Mouse (Mus musculus) spleen, adult 2 months (tissue): Measurements from ENCODE around the gene Gm7075. TPM values are rescaled to one million over a fixed set of nuclear protein-coding genes. Genes with fewer than 3 reads are reported as not detected.

ENCODE experiments used
- DNase-seq, 2 experiments: peaks; one replicate each; pipeline versions ENCODE4 v3.0.0 to v3.0.0-alpha.2; 2012 to 2021; ENCODE audit warnings: low spot score in 2 of 2, low read depth in 1 of 2
- H3K27ac ChIP-seq: fragments of 200-500 bp; 2 replicates; pipeline ENCODE4 v1.5.1; 2012; ENCODE audit warnings: low read length, inconsistent platforms; ENCODE audit not compliant: insufficient read depth
- H3K27me3 ChIP-seq: fragments of 200-500 bp; 2 replicates; pipeline ENCODE4 v1.6.1; 2012; ENCODE audit warnings: mild to moderate bottlenecking, moderate library complexity, low read length, inconsistent platforms; ENCODE audit not compliant: control insufficient read depth, insufficient read depth
- H3K36me3 ChIP-seq: fragments of 200-500 bp; 2 replicates; pipeline ENCODE4 v1.6.1; 2012; ENCODE audit warnings: mild to moderate bottlenecking, low read length, inconsistent platforms; ENCODE audit not compliant: control insufficient read depth, insufficient read depth
- H3K4me1 ChIP-seq: fragments of 200-500 bp; 2 replicates; pipeline ENCODE4 v1.6.1; 2011; ENCODE audit warnings: inconsistent platforms; ENCODE audit not compliant: control insufficient read depth, insufficient read depth, insufficient read length
- H3K4me3 ChIP-seq: fragments of 200-500 bp; 2 replicates; pipeline ENCODE4 v1.5.1; 2011; ENCODE audit warnings: mild to moderate bottlenecking, inconsistent platforms; ENCODE audit not compliant: insufficient read depth, insufficient read length; ENCODE audit errors: extremely low read depth
- CTCF ChIP-seq: fragments of 200-500 bp; IDR thresholded peaks from 2 replicates; pipeline ENCODE4 v1.5.1; 2011; ENCODE audit warnings: mild to moderate bottlenecking, inconsistent platforms; ENCODE audit not compliant: insufficient read depth, insufficient read length, insufficient replicate concordance; ENCODE audit errors: extremely low read depth
- POLR2A ChIP-seq: fragments of 200-500 bp; IDR thresholded peaks from 2 replicates; pipeline ENCODE4 v1.6.1; 2011; ENCODE audit warnings: low read depth, low read length, inconsistent platforms
- WGBS: fragments of 180-500 bp; shearing (Covaris S2); methylation state at CpG from one replicate; pipeline ENCODE4 v1.1.7; 2018; 5-methylcytosine and 5-hydroxymethylcytosine counted together
- polyA plus RNA-seq: library from polyadenylated mRNA; depleted of rRNA; stranded (reverse); fragments of >200 nt; gene quantifications from 2 replicates; pipeline ENCODE4 v1.2.3, GENCODE M21; 2012

Gene Gm7075
- polyA plus RNA-seq, 1 experiment: not detected

DNA sequence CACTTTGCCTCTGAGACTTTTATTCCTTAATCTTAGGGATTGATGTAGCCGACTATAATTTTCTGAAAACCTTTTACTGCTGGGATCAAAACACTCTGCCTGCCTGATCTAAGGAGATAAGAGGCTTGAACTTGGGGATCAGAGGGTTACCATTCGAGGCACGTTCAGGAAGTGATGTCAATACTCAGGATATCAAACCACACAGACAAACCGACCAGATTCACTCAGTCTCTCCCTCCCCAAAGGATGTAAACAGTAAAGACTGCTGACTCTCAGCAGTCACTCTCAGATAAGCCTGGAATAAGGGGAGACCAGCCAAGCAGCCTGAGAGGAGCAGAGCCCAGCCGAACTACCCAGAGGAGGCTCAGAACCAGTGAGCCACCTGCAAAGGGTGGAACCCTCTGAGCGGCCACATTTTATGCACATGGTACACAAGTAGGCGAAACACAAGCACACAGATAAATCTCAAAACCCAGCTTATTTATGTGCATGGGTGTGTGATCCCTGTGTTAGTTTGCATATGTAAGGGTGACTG lies 18.2 kb upstream of the Gm7075 start:
- Histone ChIP-seq H3K4me1 (no peaks in the 10 kb centered on the region), H3K4me3 (no peak overlapping the region), H3K36me3 (no peaks in the 10 kb centered on the region), H3K27me3 (no peaks in the 10 kb centered on the region), H3K27ac (no peak overlapping the region)
- DNase-seq: no peak
- TF ChIP-seq POLR2A: no peak
- TF ChIP-seq CTCF: no peak
- 53% methylated on average over 7 of the region's 7 CpGs for WGBS

DNA sequence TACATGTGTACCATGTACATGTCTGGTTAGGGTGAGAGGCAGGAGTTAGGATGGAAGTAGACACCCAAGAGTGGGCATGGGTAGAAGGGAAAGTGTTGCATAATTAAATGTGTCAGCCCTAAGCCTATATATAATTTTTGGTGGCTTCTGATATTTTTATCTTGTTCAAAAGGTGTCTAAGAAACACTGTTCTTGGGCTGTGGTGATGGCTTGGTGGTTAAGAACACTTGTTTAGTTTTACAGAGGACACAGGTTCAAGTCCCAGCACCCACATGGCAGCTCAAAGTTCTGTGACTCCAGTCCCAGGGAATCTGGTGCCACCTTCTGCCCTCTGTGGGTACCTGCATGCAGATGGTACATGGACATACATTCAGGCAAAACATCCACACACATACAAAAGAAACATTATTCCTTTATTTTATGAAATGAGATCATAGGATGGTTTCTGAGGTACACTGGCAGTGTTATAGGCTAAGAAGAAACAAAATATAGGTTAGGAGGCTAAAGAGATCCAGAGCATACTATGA lies 17.2 kb upstream of the Gm7075 start:
- H3K27ac ChIP-seq: no peak overlapping the region
- TF ChIP-seq CTCF (no peak), POLR2A (no peak)
- no peaks in the 10 kb centered on the region for H3K4me1 ChIP-seq
- H3K36me3 ChIP-seq: no peaks in the 10 kb centered on the region
- DNase-seq: no peak
- no peaks in the 10 kb centered on the region for H3K27me3 ChIP-seq
- H3K4me3 ChIP-seq: no peak overlapping the region

DNA sequence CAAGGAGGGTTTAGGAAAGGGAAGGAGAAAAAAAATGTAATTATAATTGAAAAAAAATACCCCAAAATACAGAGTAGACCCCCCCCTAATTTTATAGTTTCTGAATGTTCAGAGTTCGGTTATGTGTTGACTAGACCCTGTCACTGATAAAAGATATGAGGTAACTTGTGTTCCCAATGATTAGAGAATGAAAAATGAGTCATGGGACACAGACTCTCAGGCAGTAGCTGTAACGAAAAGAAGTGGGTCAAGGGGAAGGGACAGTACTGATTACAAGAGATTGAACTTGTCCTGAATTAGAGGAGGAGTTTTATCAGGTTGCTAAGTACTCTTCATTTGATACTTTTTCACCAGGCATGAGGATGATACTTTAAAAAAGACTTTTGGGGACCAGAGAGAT lies 11.3 kb upstream of the Gm7075 start:
- 71% methylated on average over 2 of the region's 2 CpGs for WGBS
- Histone ChIP-seq H3K27ac (no peak overlapping the region), H3K4me1 (no peaks in the 10 kb centered on the region), H3K4me3 (no peak overlapping the region), H3K27me3 (no peaks in the 10 kb centered on the region), H3K36me3 (no peaks in the 10 kb centered on the region)
- TF ChIP-seq POLR2A: no peak
- TF ChIP-seq CTCF: no peak
- no peak for DNase-seq

DNA sequence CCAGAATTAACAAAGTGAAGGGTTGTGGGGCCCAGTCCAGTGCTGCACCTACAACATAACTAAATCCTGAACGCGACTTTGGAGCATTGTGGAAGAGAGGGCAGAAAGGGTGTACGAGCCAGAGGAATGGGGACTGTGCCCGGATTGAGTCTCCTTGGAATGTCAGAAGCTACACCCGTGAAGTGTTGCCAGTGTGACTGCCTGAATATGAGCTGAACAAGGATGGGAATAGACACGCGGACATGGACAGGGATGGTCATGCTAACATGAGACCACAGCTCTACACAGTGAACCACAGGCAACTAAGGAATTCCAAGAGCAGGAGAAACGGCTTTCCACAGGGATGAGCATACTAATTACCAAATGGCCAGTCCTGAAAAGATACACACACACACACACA lies 10.5 kb upstream of the Gm7075 start:
- TF ChIP-seq POLR2A: no peak
- no peak for TF ChIP-seq CTCF
- 91% methylated on average over 8 of the region's 8 CpGs for WGBS

DNA sequence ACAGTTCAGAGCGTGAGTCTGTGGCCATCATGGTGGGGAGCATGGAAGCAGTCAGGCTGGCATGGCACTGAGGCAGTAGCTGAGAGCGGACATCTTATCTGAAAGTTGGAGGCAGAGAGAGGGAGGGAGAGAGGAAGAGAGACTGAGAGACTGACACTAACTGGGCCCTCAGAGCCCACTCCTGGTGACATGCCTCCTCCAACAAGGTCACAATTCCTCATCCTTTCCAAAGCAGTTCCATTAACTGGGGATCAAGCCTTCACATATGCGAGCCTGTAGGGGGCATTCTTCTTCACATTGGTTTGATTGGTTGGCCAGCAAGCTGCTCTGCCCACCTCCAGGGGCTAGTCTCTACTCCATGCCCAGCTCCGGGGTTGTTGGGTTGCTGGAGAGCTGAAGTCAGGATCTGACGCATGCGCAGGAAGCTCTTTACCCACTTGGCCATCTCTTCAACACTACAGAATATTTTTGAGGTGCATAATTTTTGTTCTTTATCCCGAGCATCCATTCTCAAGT lies 9.7 kb upstream of the Gm7075 start:
- Histone ChIP-seq H3K4me1 (no peaks in the 10 kb centered on the region), H3K27me3 (no peaks in the 10 kb centered on the region), H3K36me3 (no peaks in the 10 kb centered on the region), H3K27ac (no peak overlapping the region), H3K4me3 (no peak overlapping the region)
- no peak for DNase-seq
- no peak for TF ChIP-seq CTCF
- TF ChIP-seq POLR2A: no peak
- 95% methylated on average over 7 of the region's 7 CpGs for WGBS

More for the DNA sequence above, 10.5 kb upstream of the Gm7075 start:
- H3K36me3 ChIP-seq: no peaks in the 10 kb centered on the region
- H3K27me3 ChIP-seq: no peaks in the 10 kb centered on the region
- no peaks in the 10 kb centered on the region for H3K4me1 ChIP-seq
- no peak for DNase-seq
- no peak overlapping the region for H3K4me3 ChIP-seq
- no peak overlapping the region for H3K27ac ChIP-seq

DNA sequence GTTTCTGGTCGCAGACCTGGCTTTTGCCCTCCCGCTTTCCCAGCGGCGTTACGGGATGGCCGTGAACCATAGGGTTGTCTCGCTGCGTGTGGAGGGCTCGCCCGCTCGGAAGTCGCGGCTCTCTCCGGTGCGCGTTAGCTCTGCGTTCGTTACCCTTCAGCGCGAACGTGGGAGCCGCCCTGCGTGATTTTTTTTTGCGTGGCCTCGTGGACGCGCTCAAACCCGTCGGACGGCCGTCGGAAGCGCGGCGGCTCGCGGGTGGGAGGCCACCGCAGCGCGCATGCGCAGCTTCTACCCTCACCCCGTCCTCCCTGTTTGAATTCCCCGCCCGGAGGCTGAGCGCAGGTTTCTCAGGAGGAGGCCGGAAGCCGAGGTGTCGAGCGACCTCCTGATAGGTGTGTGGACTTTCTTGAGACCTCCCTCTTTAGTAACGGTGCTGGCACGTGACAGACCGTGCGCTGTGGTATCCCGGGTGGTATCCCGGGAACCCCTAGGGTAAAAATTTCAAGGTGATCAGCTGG lies 8.3 kb upstream of the Gm7075 start, which contains the start of gene Ctnna3:
Gene Ctnna3, plus strand, starts transcription at position 314 of the 521 bp plus-strand sequence.
- Histone ChIP-seq H3K27ac (peak within 1 kb of the TSS; percentile 77), H3K4me3 (peak within 1 kb of the TSS; percentile 86), H3K36me3 (no peaks in the 10 kb centered on the region), H3K27me3 (no peaks in the 10 kb centered on the region), H3K4me1 (no peaks in the 10 kb centered on the region)
- peak; percentile 88 to 92 for DNase-seq
- no peak for TF ChIP-seq POLR2A
- TF ChIP-seq CTCF: no peak
- under 1% methylated on average over 55 of the region's 55 CpGs for WGBS

DNA sequence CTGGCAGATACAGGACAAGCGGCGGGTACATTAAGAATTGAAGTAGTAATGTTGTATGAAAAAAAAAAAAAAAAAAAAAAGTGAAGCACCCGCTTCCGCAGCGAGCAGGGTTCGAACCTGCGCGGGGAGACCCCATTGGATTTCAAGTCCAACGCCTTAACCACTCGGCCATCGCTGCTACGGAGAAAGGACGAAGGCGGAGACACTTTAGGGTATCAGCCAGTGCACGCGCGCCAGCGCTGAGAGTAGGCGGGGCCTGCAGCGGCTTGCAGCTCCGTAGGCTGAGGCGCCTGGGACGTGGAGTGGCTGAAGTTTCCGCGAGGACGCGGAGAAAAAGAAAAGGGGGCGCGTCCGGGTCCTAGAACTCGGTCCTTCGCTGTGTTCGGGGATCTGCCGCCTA lies 7.8 kb upstream of the Gm7075 start:
- H3K27ac ChIP-seq: peak overlapping the region; percentile 69

More for the DNA sequence above, 7.8 kb upstream of the Gm7075 start:
- TF ChIP-seq POLR2A (no peak), CTCF (no peak)
- DNase-seq: peak; percentile 95 to 96
- Histone ChIP-seq H3K4me1 (no peaks in the 10 kb centered on the region), H3K27me3 (no peaks in the 10 kb centered on the region), H3K4me3 (peak overlapping the region; percentile 86), H3K36me3 (no peaks in the 10 kb centered on the region)
- WGBS: under 1% methylated on average over 34 of the region's 34 CpGs
